Mouse (Mus musculus) embryonic facial prominence, embryonic 12.5 days (tissue): Measurements from ENCODE around the gene Slc38a10. TPM values are rescaled to one million over a fixed set of nuclear protein-coding genes. Genes with fewer than 3 reads are reported as not detected.

ENCODE experiments used
- ATAC-seq: fragments of 200-750 bp; cut with Nextera tagmentation; 2 replicates; pipeline ENCODE4 v1.8.0; 2017; ENCODE audit not compliant: insufficient number of reproducible peaks, insufficient read depth, low FRiP score, low TSS enrichment
- H3K27ac ChIP-seq: fragments of 300-500 bp; sonication (generic); 2 replicates; pipeline ENCODE4 v1.5.1; 2016; ENCODE audit warnings: mild to moderate bottlenecking
- H3K27me3 ChIP-seq: fragments of 300-500 bp; sonication (generic); 2 replicates; pipeline ENCODE4 v1.6.1; 2016; ENCODE audit warnings: mild to moderate bottlenecking, moderate library complexity
- H3K36me3 ChIP-seq: fragments of 300-500 bp; sonication (generic); 2 replicates; pipeline ENCODE4 v1.6.1; 2016; ENCODE audit warnings: mild to moderate bottlenecking
- H3K4me1 ChIP-seq: fragments of 300-500 bp; sonication (generic); 2 replicates; pipeline ENCODE4 v1.6.1; 2016
- H3K4me2 ChIP-seq: fragments of 300-500 bp; sonication (generic); replicated peaks from 2 replicates; pipeline ENCODE4 v1.6.1; 2016; ENCODE audit warnings: mild to moderate bottlenecking, moderate library complexity
- H3K4me3 ChIP-seq: fragments of 300-500 bp; sonication (generic); 2 replicates; pipeline ENCODE4 v1.5.1; 2016; ENCODE audit warnings: mild to moderate bottlenecking
- H3K9ac ChIP-seq: fragments of 300-500 bp; sonication (generic); 2 replicates; pipeline ENCODE4 v1.6.1; 2016; ENCODE audit warnings: mild to moderate bottlenecking, moderate library complexity
- H3K9me3 ChIP-seq: fragments of 300-500 bp; sonication (generic); 2 replicates; pipeline ENCODE4 v1.6.1; 2016; ENCODE audit warnings: mild to moderate bottlenecking, moderate library complexity
- WGBS: fragments of 180-500 bp; shearing (Covaris S2); methylation state at CpG from one replicate; pipeline ENCODE4 v1.1.7; 2016; 5-methylcytosine and 5-hydroxymethylcytosine counted together
- polyA plus RNA-seq: library from polyadenylated mRNA; unstranded; fragments of >200 nt; fragmentation: Nextera tagmentation; extraction: Ambion mirVana; gene quantifications from 2 replicates; pipeline ENCODE4 v1.2.1, GENCODE M21; 2016

Gene Slc38a10
- 95.0 and 99.5 TPM in 2 replicates for polyA plus RNA-seq

GRCm38 (mm10) chr11:120151113-120151494 lies at the start of gene Slc38a10:
Gene Slc38a10 (minus strand): TSS chr11:120151346.
- WGBS, result under 1% methylated on average over 28 of the region's 28 CpGs
- Histone ChIP-seq H3K4me1 (peaks cover 15% of the 10 kb centered on the region), H3K36me3 (0 out of 2 replicates have a peak, but pooled peaks cover 6% of the 10 kb centered on the region), H3K27me3 (no peaks in the 10 kb centered on the region), H3K9me3 (no peaks in the 10 kb centered on the region), H3K4me3 (peak within 1 kb of the TSS; percentile 93), H3K9ac (peak within 1 kb of the TSS; percentile 81), H3K27ac (peak within 1 kb of the TSS; percentile 75), H3K4me2 (peak within 1 kb of the TSS; percentile 69)
- peak; percentile 96 for ATAC-seq

GRCm38 (mm10) chr11:120200621-120201020 lies 49.5 kb upstream of the Slc38a10 start:
- WGBS, result 83% methylated on average over 6 of the region's 6 CpGs
- ATAC-seq, result no peak
- no peak overlapping the region for H3K27ac ChIP-seq
- no peak overlapping the region for H3K9ac ChIP-seq
- H3K36me3 ChIP-seq, result no peaks in the 10 kb centered on the region
- no peak overlapping the region for H3K4me2 ChIP-seq
- H3K4me1 ChIP-seq, result peaks cover 12% of the 10 kb centered on the region
- no peaks in the 10 kb centered on the region for H3K27me3 ChIP-seq
- H3K4me3 ChIP-seq, result no peak overlapping the region
- H3K9me3 ChIP-seq, result no peaks in the 10 kb centered on the region

- Histone ChIP-seq H3K4me3 (no peak overlapping the region), H3K27ac (0 out of 2 replicates have a peak overlapping the region, but pooled peaks have one; percentile 17), H3K36me3 (no peaks in the 10 kb centered on the region), H3K9ac (no peak overlapping the region), H3K4me2 (no peak overlapping the region), H3K9me3 (no peaks in the 10 kb centered on the region), H3K27me3 (no peaks in the 10 kb centered on the region), H3K4me1 (peaks cover 12% of the 10 kb centered on the region)
- ATAC-seq, result no peak
- 60% methylated on average over 7 of the region's 7 CpGs for WGBS
Observed at GRCm38 (mm10) chr11:120199766-120200165, 48.6 kb upstream of the Slc38a10 start.

- no peak for ATAC-seq
- Histone ChIP-seq H3K4me1 (peaks cover 12% of the 10 kb centered on the region), H3K4me2 (no peak overlapping the region), H3K9ac (no peak overlapping the region), H3K27ac (no peak overlapping the region), H3K9me3 (no peaks in the 10 kb centered on the region), H3K36me3 (no peaks in the 10 kb centered on the region), H3K27me3 (no peaks in the 10 kb centered on the region), H3K4me3 (no peak overlapping the region)
- 41% methylated on average over 13 of the region's 13 CpGs for WGBS
Observed at GRCm38 (mm10) chr11:120198831-120199230, 47.7 kb upstream of the Slc38a10 start.

GRCm38 (mm10) chr11:120190526-120191412 lies 39.6 kb upstream of the Slc38a10 start:
- H3K4me2 ChIP-seq, result peak overlapping the region; percentile 96
- H3K27me3 ChIP-seq, result no peaks in the 10 kb centered on the region
- no peak for ATAC-seq
- WGBS, result 22% methylated on average over 14 of the region's 14 CpGs
- H3K4me3 ChIP-seq, result peak overlapping the region; percentile 67
- peak overlapping the region; percentile 97 for H3K27ac ChIP-seq
- H3K9ac ChIP-seq, result peak overlapping the region; percentile 47
- no peaks in the 10 kb centered on the region for H3K9me3 ChIP-seq
- H3K4me1 ChIP-seq, result peaks cover 25% of the 10 kb centered on the region
- H3K36me3 ChIP-seq, result no peaks in the 10 kb centered on the region

- peak; percentile 93 for ATAC-seq
- no peaks in the 10 kb centered on the region for H3K9me3 ChIP-seq
- H3K4me2 ChIP-seq, result peak overlapping the region; percentile 96
- WGBS, result under 1% methylated on average over 61 of the region's 68 CpGs
- peak overlapping the region; percentile 96 for H3K9ac ChIP-seq
- H3K36me3 ChIP-seq, result no peaks in the 10 kb centered on the region
- no peaks in the 10 kb centered on the region for H3K27me3 ChIP-seq
- H3K4me1 ChIP-seq, result peaks cover 36% of the 10 kb centered on the region
- peak overlapping the region; percentile 97 for H3K27ac ChIP-seq
- peak overlapping the region; percentile 67 for H3K4me3 ChIP-seq
Observed at GRCm38 (mm10) chr11:120189459-120190312, 38.5 kb upstream of the Slc38a10 start.

GRCm38 (mm10) chr11:120188481-120189441 lies 37.6 kb upstream of the Slc38a10 start:
- Histone ChIP-seq H3K4me2 (peak overlapping the region; percentile 96), H3K27me3 (no peaks in the 10 kb centered on the region), H3K4me1 (peaks cover 45% of the 10 kb centered on the region), H3K9me3 (no peaks in the 10 kb centered on the region), H3K36me3 (no peaks in the 10 kb centered on the region), H3K27ac (peak overlapping the region; percentile 97), H3K4me3 (peak overlapping the region; percentile 67), H3K9ac (peak overlapping the region; percentile 96)
- under 1% methylated on average over 41 of the region's 41 CpGs for WGBS
- no peak for ATAC-seq

- peak overlapping the region; percentile 97 for H3K27ac ChIP-seq
- H3K27me3 ChIP-seq, result no peaks in the 10 kb centered on the region
- no peaks in the 10 kb centered on the region for H3K9me3 ChIP-seq
- H3K36me3 ChIP-seq, result no peaks in the 10 kb centered on the region
- under 1% methylated on average over 24 of the region's 24 CpGs for WGBS
- peak overlapping the region; percentile 96 for H3K4me2 ChIP-seq
- peaks cover 52% of the 10 kb centered on the region for H3K4me1 ChIP-seq
- peak overlapping the region; percentile 67 for H3K4me3 ChIP-seq
- ATAC-seq, result no peak
- peak overlapping the region; percentile 96 for H3K9ac ChIP-seq
Observed at GRCm38 (mm10) chr11:120188102-120188480, 36.9 kb upstream of the Slc38a10 start.

GRCm38 (mm10) chr11:120187236-120188101 lies 36.3 kb upstream of the Slc38a10 start:
- Histone ChIP-seq H3K27me3 (no peaks in the 10 kb centered on the region), H3K4me3 (peak overlapping the region; percentile 67), H3K27ac (peak overlapping the region; percentile 91), H3K4me2 (peak overlapping the region; percentile 96), H3K9ac (peak overlapping the region; percentile 96), H3K9me3 (no peaks in the 10 kb centered on the region), H3K4me1 (peaks cover 57% of the 10 kb centered on the region), H3K36me3 (no peaks in the 10 kb centered on the region)
- under 1% methylated on average over 43 of the region's 43 CpGs for WGBS
- ATAC-seq, result no peak

GRCm38 (mm10) chr11:120186821-120187235 lies 35.7 kb upstream of the Slc38a10 start:
- H3K27ac ChIP-seq, result peak overlapping the region; percentile 91
- peak overlapping the region; percentile 96 for H3K4me2 ChIP-seq
- H3K9ac ChIP-seq, result peak overlapping the region; percentile 96
- under 1% methylated on average over 20 of the region's 20 CpGs for WGBS
- no peak for ATAC-seq
- peak overlapping the region; percentile 67 for H3K4me3 ChIP-seq
- H3K4me1 ChIP-seq, result peaks cover 63% of the 10 kb centered on the region
- no peaks in the 10 kb centered on the region for H3K36me3 ChIP-seq
- no peaks in the 10 kb centered on the region for H3K27me3 ChIP-seq
- H3K9me3 ChIP-seq, result no peaks in the 10 kb centered on the region
